Mouse (Mus musculus) neural tube, embryonic 12.5 days (tissue): ENCODE results near the gene Fbxl13. TPM values are rescaled to one million over a fixed set of nuclear protein-coding genes. Genes with fewer than 3 reads are reported as not detected.
"Not testable (repeated sequence)": the region's sequence is repeated elsewhere in the genome, so short reads cannot be mapped to it uniquely, and the experiment has no call there.

ENCODE experiments used
- ATAC-seq: fragments of 200-750 bp; cut with Nextera tagmentation; 2 replicates; pipeline ENCODE4 v1.8.0; 2017; ENCODE audit warnings: low read depth, mild to moderate bottlenecking, moderate TSS enrichment, moderate library complexity; ENCODE audit not compliant: low FRiP score
- H3K27ac ChIP-seq: fragments of 300-500 bp; sonication (generic); 2 replicates; pipeline ENCODE4 v1.5.1; 2016
- H3K27me3 ChIP-seq: fragments of 300-500 bp; sonication (generic); replicated peaks from 2 replicates; pipeline ENCODE4 v1.6.1; 2016; ENCODE audit warnings: mild to moderate bottlenecking
- H3K36me3 ChIP-seq: fragments of 300-500 bp; sonication (generic); 2 replicates; pipeline ENCODE4 v1.6.1; 2016; ENCODE audit warnings: mild to moderate bottlenecking
- H3K4me1 ChIP-seq: fragments of 300-500 bp; sonication (generic); 2 replicates; pipeline ENCODE4 v1.6.1; 2016
- H3K4me2 ChIP-seq: fragments of 300-500 bp; sonication (generic); replicated peaks from 2 replicates; pipeline ENCODE4 v1.6.1; 2016; ENCODE audit warnings: mild to moderate bottlenecking
- H3K4me3 ChIP-seq: fragments of 300-500 bp; sonication (generic); 2 replicates; pipeline ENCODE4 v1.5.1; 2016
- H3K9ac ChIP-seq: fragments of 300-500 bp; sonication (generic); 2 replicates; pipeline ENCODE4 v1.6.1; 2016; ENCODE audit warnings: mild to moderate bottlenecking
- H3K9me3 ChIP-seq: fragments of 300-500 bp; sonication (generic); 2 replicates; pipeline ENCODE4 v1.6.1; 2016; ENCODE audit warnings: mild to moderate bottlenecking
- WGBS: fragments of 180-500 bp; shearing (Covaris S2); methylation state at CpG from one replicate; pipeline ENCODE4 v1.1.7; 2016; 5-methylcytosine and 5-hydroxymethylcytosine counted together
- polyA plus RNA-seq: library from polyadenylated mRNA; unstranded; fragments of >200 nt; fragmentation: Nextera tagmentation; extraction: Ambion mirVana; gene quantifications from 2 replicates; pipeline ENCODE4 v1.2.1, GENCODE M21; 2016

Fbxl13 gene
- polyA plus RNA-seq, 1 experiment from 2014 or later, result 0.39 TPM

GRCm38 (mm10) chr5:21599536-21599935 lies 45.9 kb downstream of the Fbxl13 start:
- not testable (repeated sequence) for H3K27me3 ChIP-seq, H3K9me3 ChIP-seq, H3K9ac ChIP-seq, H3K27ac ChIP-seq, H3K36me3 ChIP-seq, H3K4me3 ChIP-seq, H3K4me1 ChIP-seq, H3K4me2 ChIP-seq, ATAC-seq
- WGBS, result 81% methylated on average over 2 of the region's 2 CpGs

- no peaks in the 10 kb centered on the region for H3K27me3 ChIP-seq
- H3K4me3 ChIP-seq, result no peak overlapping the region
- no peak overlapping the region for H3K4me2 ChIP-seq
- no peaks in the 10 kb centered on the region for H3K9me3 ChIP-seq
- H3K9ac ChIP-seq, result no peak overlapping the region
- H3K4me1 ChIP-seq, result no peaks in the 10 kb centered on the region
- H3K36me3 ChIP-seq, result no peaks in the 10 kb centered on the region
- ATAC-seq, result no peak
- WGBS, result 97% methylated on average over 9 of the region's 9 CpGs
- no peak overlapping the region for H3K27ac ChIP-seq
Observed at GRCm38 (mm10) chr5:21593201-21593709, 52.2 kb downstream of the Fbxl13 start.

GRCm38 (mm10) chr5:21592106-21592505 lies 53.3 kb downstream of the Fbxl13 start:
- WGBS, result 91% methylated on average over 2 of the region's 2 CpGs
- H3K27me3 ChIP-seq, result no peaks in the 10 kb centered on the region

GRCm38 (mm10) chr5:21588220-21588619 lies 57.2 kb downstream of the Fbxl13 start:
- H3K27ac ChIP-seq, result no peak overlapping the region
- 87% methylated on average over 13 of the region's 13 CpGs for WGBS

More at GRCm38 (mm10) chr5:21592106-21592505, 53.3 kb downstream of the Fbxl13 start:
- Histone ChIP-seq H3K4me1 (no peaks in the 10 kb centered on the region), H3K9ac (no peak overlapping the region), H3K9me3 (no peaks in the 10 kb centered on the region), H3K27ac (no peak overlapping the region), H3K36me3 (no peaks in the 10 kb centered on the region), H3K4me2 (no peak overlapping the region), H3K4me3 (no peak overlapping the region)
- ATAC-seq, result no peak

GRCm38 (mm10) chr5:21587683-21588082 lies 57.8 kb downstream of the Fbxl13 start:
- no peak overlapping the region for H3K4me2 ChIP-seq
- ATAC-seq, result no peak
- 79% methylated on average over 7 of the region's 7 CpGs for WGBS

More at GRCm38 (mm10) chr5:21588220-21588619, 57.2 kb downstream of the Fbxl13 start:
- Histone ChIP-seq H3K4me2 (no peak overlapping the region), H3K4me3 (no peak overlapping the region), H3K4me1 (no peaks in the 10 kb centered on the region), H3K9ac (no peak overlapping the region), H3K36me3 (no peaks in the 10 kb centered on the region), H3K27me3 (no peaks in the 10 kb centered on the region), H3K9me3 (no peaks in the 10 kb centered on the region)
- no peak for ATAC-seq

GRCm38 (mm10) chr5:21586763-21587162 lies 58.7 kb downstream of the Fbxl13 start:
- Histone ChIP-seq H3K4me2 (no peak overlapping the region), H3K27ac (no peak overlapping the region), H3K4me1 (no peaks in the 10 kb centered on the region), H3K27me3 (no peaks in the 10 kb centered on the region), H3K9me3 (no peaks in the 10 kb centered on the region), H3K36me3 (no peaks in the 10 kb centered on the region), H3K4me3 (no peak overlapping the region), H3K9ac (no peak overlapping the region)
- WGBS, result 52% methylated on average over 6 of the region's 6 CpGs
- ATAC-seq, result no peak

More at GRCm38 (mm10) chr5:21587683-21588082, 57.8 kb downstream of the Fbxl13 start:
- H3K4me1 ChIP-seq, result no peaks in the 10 kb centered on the region
- H3K4me3 ChIP-seq, result no peak overlapping the region
- H3K9me3 ChIP-seq, result no peaks in the 10 kb centered on the region
- no peak overlapping the region for H3K9ac ChIP-seq
- H3K27me3 ChIP-seq, result no peaks in the 10 kb centered on the region
- no peaks in the 10 kb centered on the region for H3K36me3 ChIP-seq
- no peak overlapping the region for H3K27ac ChIP-seq

GRCm38 (mm10) chr5:21578136-21578535 lies 67.3 kb downstream of the Fbxl13 start:
- WGBS, result 90% methylated on average over 3 of the region's 3 CpGs
- H3K9ac ChIP-seq, result no peak overlapping the region
- H3K27me3 ChIP-seq, result no peaks in the 10 kb centered on the region
- no peak overlapping the region for H3K27ac ChIP-seq
- ATAC-seq, result no peak
- H3K36me3 ChIP-seq, result no peaks in the 10 kb centered on the region
- H3K4me1 ChIP-seq, result no peaks in the 10 kb centered on the region
- no peak overlapping the region for H3K4me2 ChIP-seq
- no peak overlapping the region for H3K4me3 ChIP-seq
- H3K9me3 ChIP-seq, result no peaks in the 10 kb centered on the region

GRCm38 (mm10) chr5:21575210-21575550 lies 70.3 kb downstream of the Fbxl13 start:
- WGBS, result 82% methylated on average over 13 of the region's 13 CpGs
- Histone ChIP-seq H3K4me3 (no peak overlapping the region), H3K27ac (no peak overlapping the region), H3K36me3 (no peaks in the 10 kb centered on the region), H3K9me3 (no peaks in the 10 kb centered on the region), H3K9ac (no peak overlapping the region), H3K4me2 (no peak overlapping the region), H3K27me3 (no peaks in the 10 kb centered on the region), H3K4me1 (no peaks in the 10 kb centered on the region)
- ATAC-seq, result no peak

- H3K27ac ChIP-seq, result no peak overlapping the region
- no peak overlapping the region for H3K9ac ChIP-seq
- no peak overlapping the region for H3K4me3 ChIP-seq
- H3K4me1 ChIP-seq, result no peaks in the 10 kb centered on the region
- whole genome bisulfite sequencing, result 81% methylated on average over 21 of the region's 21 CpGs
- no peaks in the 10 kb centered on the region for H3K36me3 ChIP-seq
- no peaks in the 10 kb centered on the region for H3K9me3 ChIP-seq
- no peak overlapping the region for H3K4me2 ChIP-seq
- ATAC-seq, result no peak
- no peaks in the 10 kb centered on the region for H3K27me3 ChIP-seq
Observed at GRCm38 (mm10) chr5:21574386-21575209, 70.8 kb downstream of the Fbxl13 start.

GRCm38 (mm10) chr5:21572764-21573416 lies 72.5 kb downstream of the Fbxl13 start:
- H3K9ac ChIP-seq, result no peak overlapping the region
- no peaks in the 10 kb centered on the region for H3K9me3 ChIP-seq
- H3K27me3 ChIP-seq, result no peaks in the 10 kb centered on the region
- H3K4me1 ChIP-seq, result no peaks in the 10 kb centered on the region
- no peak overlapping the region for H3K27ac ChIP-seq
- no peak overlapping the region for H3K4me2 ChIP-seq
- 65% methylated on average over 3 of the region's 3 CpGs for WGBS
- H3K36me3 ChIP-seq, result no peaks in the 10 kb centered on the region
- no peak for ATAC-seq
- H3K4me3 ChIP-seq, result no peak overlapping the region

GRCm38 (mm10) chr5:21567784-21568183 lies 77.7 kb downstream of the Fbxl13 start:
- Histone ChIP-seq H3K9ac (no peak overlapping the region), H3K36me3 (no peaks in the 10 kb centered on the region), H3K4me1 (no peaks in the 10 kb centered on the region), H3K27ac (no peak overlapping the region), H3K4me3 (no peak overlapping the region), H3K9me3 (no peaks in the 10 kb centered on the region), H3K4me2 (no peak overlapping the region), H3K27me3 (no peaks in the 10 kb centered on the region)
- no peak for ATAC-seq
- WGBS, result 76% methylated on average over 1 of the region's 1 CpGs

GRCm38 (mm10) chr5:21565392-21566065 lies 79.9 kb downstream of the Fbxl13 start:
- Histone ChIP-seq H3K4me1 (no peaks in the 10 kb centered on the region), H3K4me3 (no peak overlapping the region), H3K9me3 (no peaks in the 10 kb centered on the region), H3K9ac (no peak overlapping the region), H3K27me3 (no peaks in the 10 kb centered on the region), H3K4me2 (no peak overlapping the region), H3K27ac (no peak overlapping the region), H3K36me3 (no peaks in the 10 kb centered on the region)
- WGBS, result 92% methylated on average over 9 of the region's 9 CpGs
- no peak for ATAC-seq
